Mouse (Mus musculus): Measurements from ENCODE around the gene Ube2r2. TPM values are rescaled to one million over a fixed set of nuclear protein-coding genes. Genes with fewer than 3 reads are reported as not detected.

Ube2r2 gene
- total and polyA plus RNA-seq, 2 experiments from 2014 or later, result 46.7 to 55.8 TPM

DNA sequence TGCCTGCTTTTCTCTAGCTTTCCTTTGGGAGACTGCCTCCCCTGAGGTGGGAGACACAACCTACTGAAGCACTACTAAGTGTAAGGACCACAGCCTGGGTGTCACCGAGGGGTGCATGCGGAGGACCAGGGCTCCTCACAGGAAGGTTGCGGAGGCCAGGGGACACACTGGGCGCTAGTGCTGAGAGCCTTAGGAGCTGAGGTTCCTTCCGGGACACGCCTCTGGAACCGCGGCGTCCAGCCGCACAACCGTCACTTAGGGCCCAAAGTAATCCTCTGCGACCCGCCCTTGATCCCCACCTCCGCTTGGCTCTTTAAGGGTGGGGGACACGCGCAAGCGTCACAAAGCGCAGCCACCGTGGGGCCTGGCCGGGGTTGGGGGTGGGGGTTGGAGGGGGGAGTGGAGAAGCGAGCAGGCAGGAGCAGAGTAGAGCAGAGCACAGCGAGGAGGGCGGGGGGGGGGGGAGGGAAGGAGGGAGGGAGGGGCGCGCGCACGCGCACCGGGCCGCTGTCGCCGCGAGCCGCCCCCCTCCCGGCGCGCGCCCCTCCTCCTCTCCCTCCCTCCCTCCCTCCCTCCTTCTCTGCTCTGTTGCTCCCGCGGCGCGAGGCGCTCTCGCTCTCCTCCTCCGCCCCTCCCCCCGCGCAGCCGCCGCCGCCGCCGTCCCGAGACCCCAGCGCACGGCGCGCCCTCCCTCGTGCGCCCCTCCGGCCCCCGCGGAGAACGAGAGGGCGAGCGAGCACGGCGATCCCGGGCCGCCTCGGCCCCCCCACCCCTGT, 420 bp upstream of the Ube2r2 start:
- TF ChIP-seq CTCF (IDR thresholded peaks at IDR 0.05; ENCODE audit: low read depth), result no peak
- Histone ChIP-seq H3K36me3 (ENCODE audit: insufficient read depth) (no peaks in the 10 kb centered on the region), H3K9me3 (ENCODE audit: low read length) (no peaks in the 10 kb centered on the region), H3K27ac (ENCODE audit: low read depth, low read length) (peak overlapping the region; percentile 96), H3K4me1 (ENCODE audit: insufficient read depth) (peaks cover 10% of the 10 kb centered on the region; the same call in 1 of the 2 replicates), H3K9ac (peak overlapping the region; percentile 94), H3K4me3 (ENCODE audit: low read depth, low read length) (peak overlapping the region; percentile 94), H3K27me3 (ENCODE audit: insufficient read depth, low read length) (no peaks in the 10 kb centered on the region), H3K4me2 (ENCODE audit: low read depth) (peak overlapping the region; percentile 66)
- DNase-seq (peak; percentile 91), ATAC-seq (peak; percentile 95)
- 4% methylated on average over 27 of the region's 70 CpGs for WGBS

DNA sequence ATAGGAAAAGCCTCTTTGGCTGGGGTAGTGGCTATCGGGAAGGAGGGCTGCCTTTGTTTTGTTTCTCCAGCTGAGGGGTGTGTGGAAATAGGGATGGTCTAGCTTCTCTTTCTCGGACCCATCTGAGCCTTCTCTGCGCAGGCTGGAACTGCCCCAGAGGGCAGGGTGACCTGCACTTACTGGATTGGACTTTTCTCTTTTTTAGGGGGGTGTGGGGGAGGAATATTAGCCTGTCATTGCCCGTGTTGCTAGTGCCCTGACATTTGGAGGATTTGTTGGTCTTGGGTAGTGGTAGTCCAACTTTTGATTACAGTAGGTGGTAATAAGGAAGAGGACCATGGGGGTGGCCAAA, 887 bp downstream of the Ube2r2 start:
- Histone ChIP-seq H3K4me3 (ENCODE audit: low read depth, low read length) (peak overlapping the region; percentile 94), H3K4me2 (ENCODE audit: low read depth) (peak overlapping the region; percentile 66), H3K27ac (ENCODE audit: low read depth, low read length) (peak overlapping the region; percentile 96), H3K36me3 (ENCODE audit: insufficient read depth) (no peaks in the 10 kb centered on the region), H3K4me1 (ENCODE audit: insufficient read depth) (peaks cover 10% of the 10 kb centered on the region; the same call in 1 of the 2 replicates), H3K9ac (peak overlapping the region; percentile 94), H3K9me3 (ENCODE audit: low read length) (no peaks in the 10 kb centered on the region), H3K27me3 (ENCODE audit: insufficient read depth, low read length) (no peaks in the 10 kb centered on the region)
- ATAC-seq (peak; percentile 1), DNase-seq (no peak)
- TF ChIP-seq CTCF (IDR thresholded peaks at IDR 0.05; ENCODE audit: low read depth), result no peak
- WGBS, result 0% methylated on average over 4 of the region's 4 CpGs

DNA sequence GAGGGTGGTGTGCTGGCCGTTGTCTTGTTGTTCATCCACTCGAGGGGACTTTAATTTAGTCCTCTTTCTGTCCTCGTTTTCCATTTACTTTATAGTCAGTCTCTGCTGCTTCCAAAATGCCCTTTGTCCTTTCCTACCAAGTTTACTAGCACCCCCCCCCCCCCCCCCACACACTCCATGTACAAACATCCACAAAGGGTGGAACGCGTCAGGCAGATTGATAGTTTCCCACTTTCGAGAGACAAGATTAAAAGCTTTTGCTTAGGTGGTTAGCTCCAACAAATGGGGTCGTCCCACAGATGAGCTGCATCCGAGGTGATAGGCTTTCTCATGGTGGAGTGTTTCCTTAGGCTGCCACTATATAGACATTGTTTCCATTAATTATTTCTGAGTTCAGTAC, 1.3 kb downstream of the Ube2r2 start:
- Histone ChIP-seq H3K9ac (peak overlapping the region; percentile 94), H3K27ac (ENCODE audit: low read depth, low read length) (peak overlapping the region; percentile 96), H3K36me3 (ENCODE audit: insufficient read depth) (no peaks in the 10 kb centered on the region), H3K27me3 (ENCODE audit: insufficient read depth, low read length) (no peaks in the 10 kb centered on the region), H3K9me3 (ENCODE audit: low read length) (no peaks in the 10 kb centered on the region), H3K4me1 (ENCODE audit: insufficient read depth) (peaks cover 10% of the 10 kb centered on the region; the same call in 1 of the 2 replicates), H3K4me2 (ENCODE audit: low read depth) (peak overlapping the region; percentile 66), H3K4me3 (ENCODE audit: low read depth, low read length) (peak overlapping the region; percentile 94)
- no peak for TF ChIP-seq CTCF (IDR thresholded peaks at IDR 0.05; ENCODE audit: low read depth)
- DNase-seq (no peak), ATAC-seq (no peak)
- under 1% methylated on average over 8 of the region's 8 CpGs for WGBS

DNA sequence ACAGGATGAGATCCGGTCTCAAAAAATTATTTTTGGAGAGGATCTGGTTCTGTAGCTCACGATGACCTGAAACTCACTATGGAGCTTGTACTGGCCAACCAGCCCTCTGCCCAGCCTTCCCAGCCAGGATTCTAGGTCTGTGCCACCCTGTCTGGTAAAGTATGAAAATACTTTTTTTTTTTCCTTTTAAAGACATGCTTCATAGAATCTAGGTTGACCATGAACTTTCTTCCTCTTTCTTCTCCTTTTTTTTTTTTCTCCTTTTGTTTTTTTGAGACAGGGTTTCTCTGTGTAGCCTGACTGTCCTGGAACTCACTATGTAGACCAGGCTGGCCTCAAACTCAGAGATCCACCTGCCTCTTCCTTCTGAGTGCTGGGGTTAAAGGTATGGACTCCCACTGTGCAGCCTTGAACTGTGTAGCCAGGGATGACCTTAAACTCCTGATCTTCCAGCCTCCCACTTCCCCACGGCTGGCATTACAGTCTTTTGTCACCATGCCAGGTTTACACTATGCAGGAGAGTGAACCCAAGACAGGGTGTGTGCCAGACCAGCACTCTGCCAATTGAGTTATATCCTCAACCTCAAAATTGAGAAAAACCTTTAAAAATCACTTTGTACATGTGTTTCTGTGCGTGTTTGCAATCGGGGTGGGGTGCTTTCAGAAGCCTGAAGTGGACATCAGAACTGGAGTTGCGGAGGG, 4.8 kb downstream of the Ube2r2 start:
- H3K27ac ChIP-seq (ENCODE audit: low read depth, low read length), result no peak overlapping the region
- no peaks in the 10 kb centered on the region for H3K36me3 ChIP-seq (ENCODE audit: insufficient read depth)
- no peaks in the 10 kb centered on the region for H3K27me3 ChIP-seq (ENCODE audit: insufficient read depth, low read length)
- no peaks in the 10 kb centered on the region for H3K9me3 ChIP-seq (ENCODE audit: low read length)
- ATAC-seq (no peak), DNase-seq (no peak)
- H3K4me2 ChIP-seq (ENCODE audit: low read depth), result no peak overlapping the region
- 84% methylated on average over 6 of the region's 6 CpGs for WGBS
- H3K9ac ChIP-seq, result no peak overlapping the region
- no peak overlapping the region for H3K4me3 ChIP-seq (ENCODE audit: low read depth, low read length)
- H3K4me1 ChIP-seq (ENCODE audit: insufficient read depth), result peaks cover 6% of the 10 kb centered on the region; the same call in 1 of the 2 replicates
- TF ChIP-seq CTCF (IDR thresholded peaks at IDR 0.05; ENCODE audit: low read depth), result no peak

DNA sequence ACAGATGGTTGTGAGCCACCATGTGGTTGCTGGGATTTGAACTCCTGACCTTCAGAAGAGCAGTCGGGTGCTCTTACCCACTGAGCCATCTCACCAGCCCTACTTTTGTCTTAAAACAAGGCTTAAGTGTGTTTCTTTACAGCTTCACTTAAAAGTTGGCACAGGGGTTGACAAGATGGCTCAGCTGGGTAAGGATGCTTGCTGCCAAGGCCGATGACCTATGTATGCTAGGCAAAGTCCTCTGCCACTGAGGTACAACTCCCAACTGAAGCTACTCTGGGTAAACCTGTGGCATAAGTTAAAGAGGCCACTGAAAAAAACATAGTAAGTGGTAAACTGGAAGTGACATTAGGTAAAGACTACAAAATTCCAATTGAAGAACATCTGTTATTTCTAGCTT, 7.1 kb downstream of the Ube2r2 start:
- WGBS, result 91% methylated on average over 2 of the region's 2 CpGs
- Histone ChIP-seq H3K9ac (no peak overlapping the region), H3K27ac (ENCODE audit: low read depth, low read length) (no peak overlapping the region), H3K4me3 (ENCODE audit: low read depth, low read length) (no peak overlapping the region), H3K36me3 (ENCODE audit: insufficient read depth) (no peaks in the 10 kb centered on the region), H3K4me1 (ENCODE audit: insufficient read depth) (no peaks in the 10 kb centered on the region), H3K4me2 (ENCODE audit: low read depth) (no peak overlapping the region), H3K27me3 (ENCODE audit: insufficient read depth, low read length) (no peaks in the 10 kb centered on the region), H3K9me3 (ENCODE audit: low read length) (no peaks in the 10 kb centered on the region)
- no peak for DNase-seq
- no peak for ATAC-seq
- TF ChIP-seq CTCF (IDR thresholded peaks at IDR 0.05; ENCODE audit: low read depth), result no peak

DNA sequence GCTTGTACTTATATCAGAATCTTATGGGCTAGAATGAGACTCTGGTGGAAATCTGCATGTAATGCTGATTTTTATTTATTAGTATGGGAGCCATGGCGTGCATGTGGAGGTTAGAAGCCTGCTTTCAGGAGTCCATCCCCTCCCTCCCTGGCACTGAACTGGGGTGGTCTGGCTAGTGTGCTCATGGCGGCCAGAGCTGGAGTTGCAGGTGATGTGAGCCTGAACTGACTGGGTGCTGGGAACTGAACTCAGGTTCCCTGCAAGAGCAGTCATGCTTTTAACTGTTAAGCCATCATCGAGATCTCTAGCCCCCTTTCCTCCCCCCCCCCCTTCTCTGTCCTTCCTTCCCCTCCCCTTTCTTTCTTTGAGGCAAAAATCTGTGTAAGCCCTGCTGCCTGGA, 14.3 kb downstream of the Ube2r2 start:
- H3K4me3 ChIP-seq (ENCODE audit: low read depth, low read length), result no peak overlapping the region
- no peak for TF ChIP-seq CTCF (IDR thresholded peaks at IDR 0.05; ENCODE audit: low read depth)
- H3K9ac ChIP-seq, result no peak overlapping the region
- no peaks in the 10 kb centered on the region for H3K4me1 ChIP-seq (ENCODE audit: insufficient read depth)
- no peak for ATAC-seq
- DNase-seq, result no peak
- 69% methylated on average over 3 of the region's 3 CpGs for WGBS
- H3K9me3 ChIP-seq (ENCODE audit: low read length), result no peaks in the 10 kb centered on the region
- no peaks in the 10 kb centered on the region for H3K27me3 ChIP-seq (ENCODE audit: insufficient read depth, low read length)
- no peak overlapping the region for H3K27ac ChIP-seq (ENCODE audit: low read depth, low read length)
- no peaks in the 10 kb centered on the region for H3K36me3 ChIP-seq (ENCODE audit: insufficient read depth)
- no peak overlapping the region for H3K4me2 ChIP-seq (ENCODE audit: low read depth)

DNA sequence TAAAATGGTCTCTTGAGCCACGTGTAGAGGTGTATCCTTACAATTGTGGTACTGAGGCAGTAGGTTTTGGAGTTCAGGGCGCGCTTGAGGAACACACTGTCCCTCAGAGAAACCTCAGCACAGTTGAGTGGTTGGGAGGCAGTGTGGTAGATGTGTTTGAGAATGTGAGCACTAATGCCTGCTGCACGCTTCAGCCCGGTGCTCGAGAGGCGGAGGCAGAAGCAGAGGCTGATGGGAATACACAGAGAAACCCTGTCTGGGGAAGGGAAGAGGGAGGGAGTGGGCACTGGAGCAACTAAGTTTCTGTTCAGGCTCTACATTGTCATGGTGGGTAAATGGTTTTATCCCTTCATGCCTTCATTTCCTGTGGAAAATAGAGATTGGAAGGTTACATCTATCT, 15.6 kb downstream of the Ube2r2 start:
- no peaks in the 10 kb centered on the region for H3K27me3 ChIP-seq (ENCODE audit: insufficient read depth, low read length)
- ATAC-seq (no peak), DNase-seq (no peak)
- H3K9me3 ChIP-seq (ENCODE audit: low read length), result no peaks in the 10 kb centered on the region
- H3K36me3 ChIP-seq (ENCODE audit: insufficient read depth), result no peaks in the 10 kb centered on the region
- H3K9ac ChIP-seq, result no peak overlapping the region
- H3K4me3 ChIP-seq (ENCODE audit: low read depth, low read length), result no peak overlapping the region
- TF ChIP-seq CTCF (IDR thresholded peaks at IDR 0.05; ENCODE audit: low read depth), result no peak
- no peaks in the 10 kb centered on the region for H3K4me1 ChIP-seq (ENCODE audit: insufficient read depth)
- H3K4me2 ChIP-seq (ENCODE audit: low read depth), result no peak overlapping the region
- H3K27ac ChIP-seq (ENCODE audit: low read depth, low read length), result no peak overlapping the region
- WGBS, result 88% methylated on average over 7 of the region's 7 CpGs

Data from forebrain, postnatal 0 days (tissue).